Mouse (Mus musculus): ENCODE measurements around the gene Uspl1. TPM values are rescaled to one million over a fixed set of nuclear protein-coding genes. Genes with fewer than 3 reads are reported as not detected.
A peak's percentile ranks its signal among the peaks of the same experiment; 100 is the strongest.

The Uspl1 gene
- polyA plus RNA-seq, 1 experiment from 2014 or later: 50.2 TPM

DNA sequence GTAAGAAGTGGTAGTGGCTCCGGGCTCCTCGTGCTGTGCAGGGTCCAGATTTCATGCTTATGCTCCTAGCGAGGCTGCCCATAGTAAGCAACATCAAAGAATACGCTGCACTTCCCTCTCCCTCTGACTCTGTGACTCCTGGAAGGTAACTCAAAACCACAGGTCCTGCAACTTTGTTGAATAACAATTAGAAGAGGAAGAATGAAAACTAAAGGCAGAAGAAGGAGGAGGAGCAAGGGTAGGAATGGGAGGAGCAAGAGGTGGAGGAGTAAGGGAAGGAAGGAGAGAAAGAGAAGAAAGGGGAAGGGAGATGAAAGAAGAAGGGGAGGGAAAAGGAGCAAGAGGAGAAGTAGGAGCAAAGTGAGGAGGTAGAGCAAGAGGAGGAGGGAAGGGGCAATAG, 80.3 kb downstream of the Uspl1 start, which contains the start of gene Alox5ap:
TSS of gene Alox5ap (plus strand) at position 363 of the 400 bp plus-strand sequence.
- H3K4me2 ChIP-seq: no peak within 1 kb of the TSS
- no peak within 1 kb of the TSS for H3K4me3 ChIP-seq
- no peak within 1 kb of the TSS for H3K9ac ChIP-seq
- WGBS: 33% methylated on average over 4 of the region's 4 CpGs
- H3K4me1 ChIP-seq: peaks cover 2% of the 10 kb centered on the region
- H3K9me3 ChIP-seq: no peaks in the 10 kb centered on the region
- no peaks in the 10 kb centered on the region for H3K36me3 ChIP-seq
- no peak within 1 kb of the TSS for H3K27ac ChIP-seq
- H3K27me3 ChIP-seq: no peaks in the 10 kb centered on the region
- no peak for ATAC-seq (ENCODE audit: insufficient number of reproducible peaks, insufficient read depth, low FRiP score, low TSS enrichment, low read depth)

DNA sequence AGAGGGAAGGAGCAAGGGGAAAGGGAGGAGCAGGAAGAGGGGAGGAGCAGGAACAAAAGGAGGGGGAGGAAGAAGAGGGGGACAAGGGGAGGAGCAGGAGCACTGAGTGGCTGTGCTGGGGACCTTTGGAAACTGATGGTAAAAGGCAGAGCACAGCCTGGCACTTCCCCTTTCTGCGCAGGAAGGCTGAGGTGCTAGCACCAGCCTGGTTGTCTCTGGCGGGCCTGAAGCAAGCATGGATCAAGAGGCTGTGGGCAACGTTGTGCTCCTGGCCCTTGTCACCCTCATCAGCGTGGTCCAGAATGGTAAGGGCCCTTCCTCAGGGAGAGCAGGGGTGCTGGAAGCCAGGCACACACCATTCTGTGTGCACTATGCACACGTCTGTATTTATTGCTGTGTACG, 80.7 kb downstream of the Uspl1 start:
- 60% methylated on average over 6 of the region's 6 CpGs for WGBS
- ATAC-seq (ENCODE audit: insufficient number of reproducible peaks, insufficient read depth, low FRiP score, low TSS enrichment, low read depth): peak; percentile 59; the same call in 1 of the 2 replicates
- H3K27me3 ChIP-seq: no peaks in the 10 kb centered on the region

More for the DNA sequence above, 80.7 kb downstream of the Uspl1 start:
- Histone ChIP-seq H3K4me2 (no peak overlapping the region), H3K27ac (no peak overlapping the region), H3K9ac (no peak overlapping the region), H3K36me3 (no peaks in the 10 kb centered on the region), H3K9me3 (no peaks in the 10 kb centered on the region), H3K4me1 (no peaks in the 10 kb centered on the region), H3K4me3 (no peak overlapping the region)

Small RNA genes within 50 kb of the gene (microRNA-seq; reads per million reads assigned to microRNA genes)
- gene Gm24105: not detected

Other genes with a start within 250 kb of the Uspl1 start
- gene Gm42791, start 189.2 kb upstream of the Uspl1 start, polyA plus RNA-seq (2015; fragmentation: Nextera tagmentation; extraction: Ambion mirVana): 1.6 and 2.4 TPM in 2 replicates
- gene Hmgb1, start 139 bp downstream of the Uspl1 start, polyA plus RNA-seq (2015; fragmentation: Nextera tagmentation; extraction: Ambion mirVana): 1,696 and 1,769 TPM in 2 replicates
- 10.4 TPM in 2 replicates for gene Alox5ap, start 80.4 kb downstream of the Uspl1 start, polyA plus RNA-seq (2015; fragmentation: Nextera tagmentation; extraction: Ambion mirVana)
- gene Medag, start 227.4 kb downstream of the Uspl1 start, polyA plus RNA-seq (2015; fragmentation: Nextera tagmentation; extraction: Ambion mirVana): 0.48 and 0.93 TPM in 2 replicates